Mouse (Mus musculus): ENCODE measurements around the gene Cox15.

- no peak for TF ChIP-seq ZNF384 (IDR thresholded peaks at IDR 0.05; ENCODE audit: low read depth, low read length)
- no peak for TF ChIP-seq MAFK (IDR thresholded peaks at IDR 0.05; ENCODE audit: insufficient read depth, low read depth, low read length)
- TF ChIP-seq ZC3H11A (IDR thresholded peaks at IDR 0.05; ENCODE audit: borderline replicate concordance, low read depth, low read length), result no peak
Observed at GRCm38 (mm10) chr19:43726510-43727146, 26.2 kb downstream of the Cox15 start.
